Mouse (Mus musculus): Measurements from ENCODE around the gene Spata2l. TPM values are rescaled to one million over a fixed set of nuclear protein-coding genes. Genes with fewer than 3 reads are reported as not detected.
"Not testable (repeated sequence)": the region's sequence is repeated elsewhere in the genome, so short reads cannot be mapped to it uniquely, and the experiment has no call there.

The Spata2l gene
- polyA plus RNA-seq, 1 experiment from 2014 or later, result 1.2 TPM

- Histone ChIP-seq H3K9ac (ENCODE audit: low read length) (no peak overlapping the region), H3K36me3 (ENCODE audit: control insufficient read depth, insufficient read depth, low read length) (peaks cover 13% of the 10 kb centered on the region), H3K4me3 (ENCODE audit: low read depth, low read length) (no peak overlapping the region), H3K4me2 (ENCODE audit: low read depth, severe bottlenecking) (no peak overlapping the region), H3K9me3 (ENCODE audit: control insufficient read depth, low read length) (no peaks in the 10 kb centered on the region), H3K27me3 (ENCODE audit: control insufficient read depth, insufficient read depth, low read length) (no peaks in the 10 kb centered on the region), H3K27ac (replicated peaks; ENCODE audit: low read depth, low read length) (no peak overlapping the region), H3K4me1 (ENCODE audit: control insufficient read depth, insufficient read depth, low read length) (no peaks in the 10 kb centered on the region)
- WGBS, result 83% methylated on average over 7 of the region's 7 CpGs
- no peak for ATAC-seq (ENCODE audit: insufficient number of reproducible peaks, low FRiP score, low TSS enrichment, low read depth)
- DNase-seq (ENCODE audit: low spot score), result no peak
These were observed 6.3 kb upstream of the Spata2l start for GRCm38 (mm10) chr8:123242107-123242923.

- peaks cover 3% of the 10 kb centered on the region; the same call in 1 of the 2 replicates for H3K36me3 ChIP-seq (ENCODE audit: control insufficient read depth, insufficient read depth, low read length)
- H3K4me2 ChIP-seq (ENCODE audit: low read depth, severe bottlenecking), result no peak overlapping the region
- no peaks in the 10 kb centered on the region for H3K9me3 ChIP-seq (ENCODE audit: control insufficient read depth, low read length)
- WGBS, result 90% methylated on average over 10 of the region's 10 CpGs
- peaks cover 15% of the 10 kb centered on the region for H3K27me3 ChIP-seq (ENCODE audit: control insufficient read depth, insufficient read depth, low read length)
- H3K27ac ChIP-seq (replicated peaks; ENCODE audit: low read depth, low read length), result no peak overlapping the region
- no peak for DNase-seq (ENCODE audit: low spot score)
- ATAC-seq (ENCODE audit: insufficient number of reproducible peaks, low FRiP score, low TSS enrichment, low read depth), result no peak
- H3K9ac ChIP-seq (ENCODE audit: low read length), result no peak overlapping the region
- no peak overlapping the region for H3K4me3 ChIP-seq (ENCODE audit: low read depth, low read length)
- H3K4me1 ChIP-seq (ENCODE audit: control insufficient read depth, insufficient read depth, low read length), result peaks cover 7% of the 10 kb centered on the region; the same call in 1 of the 2 replicates
These were observed 3.4 kb upstream of the Spata2l start for GRCm38 (mm10) chr8:123239398-123239797.

- Histone ChIP-seq H3K36me3 (ENCODE audit: control insufficient read depth, insufficient read depth, low read length) (no peaks in the 10 kb centered on the region), H3K27ac (replicated peaks; ENCODE audit: low read depth, low read length) (no peak overlapping the region), H3K9ac (ENCODE audit: low read length) (peak overlapping the region; percentile 24; the same call in 1 of the 2 replicates), H3K27me3 (ENCODE audit: control insufficient read depth, insufficient read depth, low read length) (peaks cover 22% of the 10 kb centered on the region), H3K4me3 (ENCODE audit: low read depth, low read length) (peak overlapping the region; percentile 42), H3K4me1 (ENCODE audit: control insufficient read depth, insufficient read depth, low read length) (peaks cover 7% of the 10 kb centered on the region; the same call in 1 of the 2 replicates), H3K4me2 (ENCODE audit: low read depth, severe bottlenecking) (peak overlapping the region; percentile 80), H3K9me3 (ENCODE audit: control insufficient read depth, low read length) (no peaks in the 10 kb centered on the region)
- DNase-seq (ENCODE audit: low spot score) (no peak), ATAC-seq (ENCODE audit: insufficient number of reproducible peaks, low FRiP score, low TSS enrichment, low read depth) (no peak)
- WGBS, result 37% methylated on average over 13 of the region's 13 CpGs
These were observed 1.0 kb downstream of the Spata2l start for GRCm38 (mm10) chr8:123234918-123235519.

GRCm38 (mm10) chr8:123233760-123234159, 2.3 kb downstream of the Spata2l start:
- Histone ChIP-seq H3K9ac (ENCODE audit: low read length) (no peak overlapping the region), H3K4me3 (ENCODE audit: low read depth, low read length) (no peak overlapping the region), H3K36me3 (ENCODE audit: control insufficient read depth, insufficient read depth, low read length) (no peaks in the 10 kb centered on the region), H3K27ac (replicated peaks; ENCODE audit: low read depth, low read length) (no peak overlapping the region), H3K9me3 (ENCODE audit: control insufficient read depth, low read length) (no peaks in the 10 kb centered on the region), H3K27me3 (ENCODE audit: control insufficient read depth, insufficient read depth, low read length) (peaks cover 22% of the 10 kb centered on the region), H3K4me1 (ENCODE audit: control insufficient read depth, insufficient read depth, low read length) (peaks cover 7% of the 10 kb centered on the region; the same call in 1 of the 2 replicates), H3K4me2 (ENCODE audit: low read depth, severe bottlenecking) (no peak overlapping the region)
- 76% methylated on average over 11 of the region's 11 CpGs for WGBS
- ATAC-seq (ENCODE audit: insufficient number of reproducible peaks, low FRiP score, low TSS enrichment, low read depth) (no peak), DNase-seq (ENCODE audit: low spot score) (no peak)

- Histone ChIP-seq H3K36me3 (ENCODE audit: control insufficient read depth, insufficient read depth, low read length) (0 out of 2 replicates have a peak, but pooled peaks cover 2% of the 10 kb centered on the region), H3K9ac (ENCODE audit: low read length) (no peak overlapping the region)
- no peak for ATAC-seq (ENCODE audit: insufficient number of reproducible peaks, low FRiP score, low TSS enrichment, low read depth)
These were observed 2.7 kb downstream of the Spata2l start for GRCm38 (mm10) chr8:123233300-123233699.

GRCm38 (mm10) chr8:123232553-123232952, 3.5 kb downstream of the Spata2l start:
- 21% methylated on average over 7 of the region's 7 CpGs for WGBS
- Histone ChIP-seq H3K27me3 (ENCODE audit: control insufficient read depth, insufficient read depth, low read length) (peaks cover 22% of the 10 kb centered on the region), H3K4me1 (ENCODE audit: control insufficient read depth, insufficient read depth, low read length) (peaks cover 7% of the 10 kb centered on the region; the same call in 1 of the 2 replicates), H3K4me3 (ENCODE audit: low read depth, low read length) (no peak overlapping the region), H3K4me2 (ENCODE audit: low read depth, severe bottlenecking) (no peak overlapping the region), H3K9me3 (ENCODE audit: control insufficient read depth, low read length) (no peaks in the 10 kb centered on the region), H3K36me3 (ENCODE audit: control insufficient read depth, insufficient read depth, low read length) (0 out of 2 replicates have a peak, but pooled peaks cover 4% of the 10 kb centered on the region), H3K9ac (ENCODE audit: low read length) (no peak overlapping the region), H3K27ac (replicated peaks; ENCODE audit: low read depth, low read length) (no peak overlapping the region)
- DNase-seq (ENCODE audit: low spot score) (no peak), ATAC-seq (ENCODE audit: insufficient number of reproducible peaks, low FRiP score, low TSS enrichment, low read depth) (no peak)

More at GRCm38 (mm10) chr8:123233300-123233699, 2.7 kb downstream of the Spata2l start:
- H3K4me2 ChIP-seq (ENCODE audit: low read depth, severe bottlenecking), result no peak overlapping the region
- H3K27me3 ChIP-seq (ENCODE audit: control insufficient read depth, insufficient read depth, low read length), result peaks cover 22% of the 10 kb centered on the region
- WGBS, result 63% methylated on average over 13 of the region's 13 CpGs
- no peak overlapping the region for H3K4me3 ChIP-seq (ENCODE audit: low read depth, low read length)
- H3K9me3 ChIP-seq (ENCODE audit: control insufficient read depth, low read length), result no peaks in the 10 kb centered on the region
- no peak for DNase-seq (ENCODE audit: low spot score)
- no peak overlapping the region for H3K27ac ChIP-seq (replicated peaks; ENCODE audit: low read depth, low read length)
- H3K4me1 ChIP-seq (ENCODE audit: control insufficient read depth, insufficient read depth, low read length), result peaks cover 7% of the 10 kb centered on the region; the same call in 1 of the 2 replicates

GRCm38 (mm10) chr8:123231742-123232141, 4.3 kb downstream of the Spata2l start:
- 0 out of 2 replicates have a peak, but pooled peaks cover 4% of the 10 kb centered on the region for H3K36me3 ChIP-seq (ENCODE audit: control insufficient read depth, insufficient read depth, low read length)
- WGBS, result 59% methylated on average over 5 of the region's 5 CpGs
- no peak for DNase-seq (ENCODE audit: low spot score)
- H3K4me3 ChIP-seq (ENCODE audit: low read depth, low read length), result no peak overlapping the region
- H3K4me1 ChIP-seq (ENCODE audit: control insufficient read depth, insufficient read depth, low read length), result peaks cover 7% of the 10 kb centered on the region; the same call in 1 of the 2 replicates
- no peak overlapping the region for H3K27ac ChIP-seq (replicated peaks; ENCODE audit: low read depth, low read length)
- H3K27me3 ChIP-seq (ENCODE audit: control insufficient read depth, insufficient read depth, low read length), result peaks cover 22% of the 10 kb centered on the region
- H3K9me3 ChIP-seq (ENCODE audit: control insufficient read depth, low read length), result no peaks in the 10 kb centered on the region
- ATAC-seq (ENCODE audit: insufficient number of reproducible peaks, low FRiP score, low TSS enrichment, low read depth), result no peak
- no peak overlapping the region for H3K4me2 ChIP-seq (ENCODE audit: low read depth, severe bottlenecking)
- H3K9ac ChIP-seq (ENCODE audit: low read length), result no peak overlapping the region

GRCm38 (mm10) chr8:123230326-123230725, 5.7 kb downstream of the Spata2l start:
- H3K36me3 ChIP-seq (ENCODE audit: control insufficient read depth, insufficient read depth, low read length); H3K9me3 ChIP-seq (ENCODE audit: control insufficient read depth, low read length); ATAC-seq (ENCODE audit: insufficient number of reproducible peaks, low FRiP score, low TSS enrichment, low read depth); H3K9ac ChIP-seq (ENCODE audit: low read length); H3K4me3 ChIP-seq (ENCODE audit: low read depth, low read length); H3K4me2 ChIP-seq (ENCODE audit: low read depth, severe bottlenecking); H3K4me1 ChIP-seq (ENCODE audit: control insufficient read depth, insufficient read depth, low read length); DNase-seq (ENCODE audit: low spot score); H3K27ac ChIP-seq (replicated peaks; ENCODE audit: low read depth, low read length): not testable (repeated sequence)
- peaks cover 16% of the 10 kb centered on the region for H3K27me3 ChIP-seq (ENCODE audit: control insufficient read depth, insufficient read depth, low read length)
- WGBS, result 83% methylated on average over 9 of the region's 11 CpGs

Measured in limb, embryonic 11.5 days (tissue).